Mouse (Mus musculus) myocyte (in vitro differentiated cells): ENCODE data around the gene Rpp25l.
"Not testable (repeated sequence)": the region's sequence is repeated elsewhere in the genome, so short reads cannot be mapped to it uniquely, and the experiment has no call there.

Experiments
- CEBPB ChIP-seq: IDR thresholded peaks from 2 replicates; pipeline ENCODE4 v1.6.1; 2011; ENCODE audit warnings: mild to moderate bottlenecking, moderate library complexity; ENCODE audit not compliant: poor library complexity, insufficient read depth, severe bottlenecking
- E2F4 ChIP-seq: IDR thresholded peaks from one replicate; pipeline ENCODE4 v1.6.1; 2011; ENCODE audit warnings: mild to moderate bottlenecking, control low read depth, moderate library complexity; ENCODE audit not compliant: insufficient read depth
- MAX ChIP-seq: IDR thresholded peaks from one replicate; pipeline ENCODE4 v1.6.1; 2011; ENCODE audit warnings: low read depth, mild to moderate bottlenecking, control low read depth
- MYOD1 ChIP-seq, 3 experiments: IDR thresholded peaks; one replicate each; pipeline ENCODE4 v1.6.1; 2011; ENCODE audit warnings: control low read depth in 2 of 3, low read depth in 2 of 3, mild to moderate bottlenecking in 2 of 3, moderate library complexity in 1 of 3; ENCODE audit not compliant: insufficient read length in 2 of 3, control insufficient read depth in 1 of 3
- POLR2A ChIP-seq: IDR thresholded peaks from one replicate; pipeline ENCODE4 v1.6.1; 2011; ENCODE audit warnings: low read depth, mild to moderate bottlenecking, control low read depth, moderate library complexity; ENCODE audit not compliant: insufficient read length
- POLR2AphosphoS2 ChIP-seq: IDR thresholded peaks from one replicate; pipeline ENCODE4 v1.6.1; 2011; ENCODE audit warnings: low read depth, control low read depth; ENCODE audit not compliant: insufficient read length
- REST ChIP-seq: IDR thresholded peaks from one replicate; pipeline ENCODE4 v1.6.1; 2011; ENCODE audit warnings: mild to moderate bottlenecking, control low read depth, moderate library complexity; ENCODE audit not compliant: insufficient read depth, insufficient read length
- USF1 ChIP-seq: IDR thresholded peaks from one replicate; pipeline ENCODE4 v1.6.1; 2011; ENCODE audit warnings: low read depth, mild to moderate bottlenecking, control low read depth, moderate library complexity

GRCm38 (mm10) chr4:41696452-41696851 is 16.9 kb downstream of the Rpp25l start:
- TF ChIP-seq MAX; CEBPB; POLR2A; REST; USF1; MYOD1 (IDR thresholded peaks at IDR 0.05; ENCODE audit: control insufficient read depth in 1 of 3, insufficient read length in 2 of 3, low read depth in 2 of 3); POLR2AphosphoS2; E2F4: not testable (repeated sequence)
